Mouse (Mus musculus) megakaryocyte, adult 5-6 weeks (primary cell): ENCODE data around the gene Ppard. TPM values are rescaled to one million over a fixed set of nuclear protein-coding genes. Genes with fewer than 3 reads are reported as not detected.

Experiments used
- ATAC-seq: 2 replicates; pipeline ENCODE4 v1.8.0; 2016; ENCODE audit warnings: mild to moderate bottlenecking, inconsistent platforms; ENCODE audit not compliant: poor library complexity, severe bottlenecking
- total RNA-seq, 2 experiments: library from RNA; stranded (forward) in 1 of 2; stranded (reverse) in 1 of 2; fragments of 153-499, 151-499 nt in 1 of 2; fragments of 221-1000, 200-1000 nt in 1 of 2; gene quantifications; 2 replicates each; pipeline versions ENCODE4 v1.2.3 to v1.2.4; 2015 to 2017

Ppard gene
- total RNA-seq, 2 experiments from 2014 or later: 4.4 to 19.6 TPM

DNA sequence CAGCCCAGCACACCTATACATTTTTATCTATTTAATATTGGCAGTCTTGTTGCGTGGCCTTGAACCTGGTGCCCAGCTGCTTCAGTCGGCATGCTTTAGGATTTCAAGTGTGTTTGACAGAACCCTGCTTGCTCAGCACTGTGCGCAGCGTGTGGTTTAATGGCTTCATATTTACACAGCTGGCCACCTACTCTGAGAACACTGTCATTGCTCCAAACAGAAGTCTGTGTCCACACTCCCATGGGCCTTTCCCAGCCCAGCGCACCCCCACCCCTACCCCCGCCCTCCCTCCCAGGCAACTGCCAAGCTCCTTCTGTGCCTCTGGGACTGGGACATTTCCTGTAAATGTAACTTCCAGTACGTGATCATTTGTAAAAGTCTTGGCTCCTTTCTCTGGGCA lies 20.7 kb downstream of the Ppard start:
- ATAC-seq: no peak

DNA sequence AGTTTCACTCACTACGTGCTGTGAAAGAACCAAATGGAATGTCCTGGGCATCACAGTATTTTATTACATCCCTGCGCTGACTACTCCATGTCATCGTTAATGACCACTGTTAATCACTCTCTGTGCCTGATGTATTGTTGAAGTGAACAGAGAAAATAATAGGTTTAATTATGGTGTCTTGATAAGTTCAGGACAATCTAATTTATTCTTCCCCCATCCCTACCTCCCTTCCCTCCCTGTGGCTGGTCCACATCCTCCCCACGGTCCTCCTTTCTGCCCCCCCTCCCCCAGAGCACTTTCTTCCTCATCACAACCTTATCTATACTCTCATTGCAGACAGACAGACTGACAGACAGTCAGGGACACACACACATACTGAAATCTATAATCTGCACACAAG lies 22.3 kb downstream of the Ppard start:
- ATAC-seq: no peak

- ATAC-seq: no peak
Observed at GRCm38 (mm10) chr17:28255651-28256050, 23.2 kb downstream of the Ppard start.

DNA sequence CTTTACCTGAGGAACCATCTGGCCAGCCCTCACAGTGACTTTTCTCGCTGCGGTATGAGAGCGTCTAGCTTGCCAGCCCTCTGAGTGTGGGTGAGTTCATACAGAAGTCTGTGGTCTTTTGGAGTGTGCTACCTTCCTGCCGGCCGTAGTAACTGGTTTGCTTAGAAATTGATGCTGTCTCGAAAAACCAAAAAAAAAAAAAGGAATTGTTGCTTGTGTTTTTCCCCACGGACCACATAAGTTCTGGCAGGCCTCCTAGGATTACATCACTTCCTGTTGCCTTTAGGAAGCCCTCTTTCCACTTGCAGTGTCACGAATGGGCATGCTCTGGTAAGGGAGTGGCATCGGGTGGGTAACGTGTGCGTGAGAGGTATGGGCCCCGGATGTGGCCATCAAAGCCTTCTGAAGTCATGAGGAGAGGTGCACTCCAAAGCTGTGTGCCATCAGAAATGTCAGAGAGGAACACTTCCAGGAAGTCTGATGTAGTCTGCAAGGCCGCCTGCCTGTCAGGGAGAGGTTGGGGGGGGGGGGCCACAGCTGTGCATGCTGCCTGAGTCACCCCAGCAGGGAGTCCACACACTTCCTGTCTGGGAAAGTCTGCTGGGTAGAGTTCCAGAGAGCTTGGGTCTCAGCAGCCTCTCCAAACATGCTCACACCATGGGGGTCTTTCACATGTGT lies 24.3 kb downstream of the Ppard start:
- ATAC-seq: peak; percentile 75

DNA sequence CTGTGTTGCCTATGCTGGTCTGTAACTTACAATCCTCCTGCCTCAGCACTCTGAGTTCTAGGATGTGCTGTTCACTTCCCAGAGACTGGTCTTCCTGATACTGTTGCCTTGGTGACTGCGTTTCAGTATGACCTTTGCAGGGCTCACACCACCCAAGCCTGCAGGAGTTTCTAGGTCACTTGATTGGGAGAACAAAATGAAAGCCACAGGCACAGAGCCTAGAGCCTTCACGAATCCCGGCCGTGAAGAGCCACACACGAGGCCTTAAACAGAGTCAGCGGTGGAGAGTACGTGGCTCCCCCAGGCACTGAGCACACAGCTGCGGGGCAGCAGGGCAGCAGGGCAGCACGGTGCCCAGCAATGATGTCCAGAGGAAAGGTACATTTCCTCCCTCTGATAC lies 25.8 kb downstream of the Ppard start:
- no peak for ATAC-seq

GRCm38 (mm10) chr17:28259890-28260542 lies 27.5 kb downstream of the Ppard start:
- ATAC-seq: peak; percentile 68

DNA sequence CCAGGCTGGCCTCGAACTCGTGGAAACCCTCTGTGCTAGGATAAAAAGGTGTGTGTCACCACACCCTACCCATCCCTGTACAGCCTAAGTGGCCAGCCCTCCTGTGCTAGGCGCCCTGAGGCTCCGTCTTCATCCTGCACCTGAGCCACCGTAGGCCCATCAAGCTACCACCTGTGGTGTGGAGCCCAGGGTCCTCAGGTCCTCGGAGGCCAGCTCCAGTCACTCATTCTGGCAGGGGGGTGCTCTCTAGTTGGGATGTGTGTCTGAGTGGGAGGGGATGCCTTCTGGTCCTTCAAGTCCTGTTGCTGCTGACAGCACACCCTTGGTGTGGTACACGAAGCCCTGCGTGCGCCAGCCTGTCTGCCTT lies 28.0 kb downstream of the Ppard start:
- no peak for ATAC-seq

- no peak for ATAC-seq
Observed at GRCm38 (mm10) chr17:28261795-28262194, 29.3 kb downstream of the Ppard start.

DNA sequence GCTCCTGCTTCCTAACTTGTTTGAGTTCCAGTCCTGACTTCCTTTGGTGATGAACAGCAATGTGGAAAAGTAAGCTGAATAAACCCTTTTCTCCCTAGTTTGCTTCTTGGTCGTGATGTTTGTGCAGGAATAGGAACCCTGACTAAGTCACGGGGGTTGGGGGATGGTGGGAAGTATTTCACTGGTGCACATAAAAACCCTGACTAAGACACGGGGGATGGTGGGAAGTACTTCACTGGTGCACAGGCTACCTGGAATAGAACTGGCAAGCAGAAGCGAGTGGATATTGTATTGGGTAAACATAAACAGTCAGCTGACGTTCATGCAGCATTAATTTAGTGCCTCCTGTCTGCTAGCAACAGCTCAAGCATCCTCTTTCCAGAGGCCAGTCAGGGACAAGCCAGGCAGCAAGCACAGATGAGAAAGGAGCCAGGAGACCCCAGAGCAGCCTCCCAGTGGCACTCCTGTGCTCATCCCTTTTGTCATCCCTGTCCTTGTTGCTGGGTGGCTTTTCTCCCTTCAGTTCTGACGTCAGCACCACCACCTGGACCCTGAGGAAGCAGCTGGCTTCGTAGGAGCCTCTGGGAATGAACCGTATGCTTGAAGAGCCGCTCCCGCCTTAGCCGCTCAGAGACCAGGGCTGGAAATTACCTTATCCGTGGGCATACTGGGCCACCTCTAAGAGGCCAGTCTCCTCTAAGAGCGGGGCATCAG lies 30.8 kb downstream of the Ppard start:
- ATAC-seq: no peak

- ATAC-seq: no peak
Observed at GRCm38 (mm10) chr17:28267251-28267650, 34.8 kb downstream of the Ppard start.

- no peak for ATAC-seq
Observed at GRCm38 (mm10) chr17:28270165-28270564, 37.7 kb downstream of the Ppard start.

GRCm38 (mm10) chr17:28271537-28272266 lies 39.2 kb downstream of the Ppard start:
- no peak for ATAC-seq

GRCm38 (mm10) chr17:28272281-28272680 lies 39.8 kb downstream of the Ppard start:
- no peak for ATAC-seq

- no peak for ATAC-seq
Observed at GRCm38 (mm10) chr17:28272837-28273236, 40.3 kb downstream of the Ppard start.

- ATAC-seq: no peak
Observed at GRCm38 (mm10) chr17:28274739-28275138, 42.2 kb downstream of the Ppard start.

DNA sequence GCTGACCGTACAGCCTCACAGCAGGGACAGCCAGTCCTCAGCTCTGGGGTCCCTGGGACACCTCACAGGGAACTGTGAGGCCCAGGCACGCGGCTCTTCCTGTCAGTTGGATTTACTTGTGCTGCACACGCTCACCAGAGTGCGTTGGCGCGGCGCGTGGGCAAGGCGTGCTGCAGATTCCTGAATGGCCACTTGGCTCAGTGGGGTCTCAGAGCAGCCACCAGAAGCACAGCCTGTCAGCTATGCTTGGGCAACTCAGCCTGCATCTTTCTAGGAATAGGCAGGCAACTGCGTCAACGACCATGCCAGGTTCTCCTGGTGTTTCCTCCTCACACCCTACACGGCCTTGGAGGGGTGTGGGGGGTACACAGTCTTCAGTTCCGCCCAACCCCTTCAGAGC lies 44.7 kb downstream of the Ppard start:
- no peak for ATAC-seq

DNA sequence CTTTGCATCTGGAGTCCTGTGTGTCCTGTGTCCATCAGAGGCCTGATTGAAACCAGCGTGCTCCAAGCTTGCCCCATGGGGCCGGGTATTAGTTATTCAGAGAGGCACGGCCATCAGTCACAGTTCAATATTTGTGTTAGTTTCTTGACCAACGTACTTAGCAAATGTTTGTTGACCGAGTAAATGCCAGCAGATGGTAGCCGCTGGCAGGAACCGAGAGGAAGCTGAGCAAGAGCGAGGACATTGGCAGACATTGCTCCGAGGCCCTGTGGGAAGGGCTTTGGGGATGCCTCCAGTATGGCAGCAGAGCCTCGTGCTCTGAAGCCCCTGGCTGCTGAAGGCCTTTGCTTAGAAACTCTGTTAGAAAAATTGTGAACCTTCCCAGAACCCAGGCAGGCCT lies 45.2 kb downstream of the Ppard start:
- ATAC-seq: no peak

- no peak for ATAC-seq
Observed at GRCm38 (mm10) chr17:28278156-28278555, 45.7 kb downstream of the Ppard start.

DNA sequence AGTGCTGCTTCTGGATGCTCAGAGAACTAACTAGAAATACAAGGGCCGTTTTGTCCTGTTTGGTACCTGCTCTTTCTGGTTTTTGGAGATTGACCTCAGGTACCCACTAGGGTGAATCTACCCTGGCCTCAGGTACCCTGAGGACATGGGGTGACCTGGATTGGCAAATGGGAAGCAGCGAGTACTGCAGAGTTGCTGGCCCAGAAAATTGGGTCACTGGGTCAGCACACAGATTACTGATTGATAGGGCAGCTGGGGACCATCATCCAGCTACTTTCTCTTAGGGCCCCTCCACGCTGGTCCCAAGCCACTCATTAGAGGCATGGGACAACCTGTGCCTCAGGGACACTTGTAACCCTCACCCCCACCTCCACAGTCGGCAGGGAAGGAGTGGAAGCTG lies 46.7 kb downstream of the Ppard start:
- ATAC-seq: no peak

DNA sequence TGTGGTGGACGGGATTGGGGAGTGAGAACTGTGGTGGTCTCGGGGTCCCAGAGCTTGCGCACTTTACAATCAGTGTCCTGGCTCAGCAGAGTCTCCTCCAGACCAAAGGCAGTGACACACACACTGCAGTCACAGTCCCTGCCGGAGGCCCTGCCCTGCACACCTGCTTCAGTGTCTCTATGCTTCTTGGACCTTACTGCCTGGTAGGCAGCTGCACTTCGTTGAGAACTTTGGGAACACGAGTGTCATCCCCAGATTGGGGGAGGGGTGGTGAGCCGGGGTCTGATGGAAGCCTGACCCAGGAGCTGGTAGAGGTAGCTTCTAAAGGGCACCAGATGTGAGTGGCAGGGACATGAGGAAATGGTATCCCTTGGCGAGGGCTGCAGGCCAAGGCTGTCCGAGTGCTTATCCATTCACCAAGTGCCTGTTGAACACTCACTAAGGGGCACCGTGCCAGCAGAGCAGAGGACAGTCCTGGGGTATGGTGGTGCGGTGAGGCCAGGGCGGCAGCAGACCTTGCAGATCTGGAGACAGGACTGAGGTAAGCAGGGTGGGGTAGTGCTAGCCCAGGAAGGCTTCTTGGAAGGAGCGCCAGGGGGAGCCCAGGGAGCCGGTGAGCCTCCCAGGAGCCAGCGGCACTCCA lies 47.4 kb downstream of the Ppard start:
- ATAC-seq: no peak

- ATAC-seq: no peak
Observed at GRCm38 (mm10) chr17:28280423-28280800, 47.9 kb downstream of the Ppard start.
